Mouse (Mus musculus) ES-E14 (cell line): ENCODE results near the gene Rhbg.

Experiments used
- HCFC1 ChIP-seq: IDR thresholded peaks from 2 replicates; pipeline ENCODE4 v1.6.1; 2012; ENCODE audit warnings: low read length, inconsistent platforms, borderline replicate concordance; ENCODE audit not compliant: insufficient read depth
- ZC3H11A ChIP-seq: IDR thresholded peaks from 2 replicates; pipeline ENCODE4 v1.6.1; 2012; ENCODE audit warnings: low read depth, mild to moderate bottlenecking, inconsistent platforms, low read length, borderline replicate concordance
- ZNF384 ChIP-seq: IDR thresholded peaks from 2 replicates; pipeline ENCODE4 v1.6.1; 2012; ENCODE audit warnings: low read depth, low read length, inconsistent platforms

- TF ChIP-seq ZNF384: no peak
- no peak for TF ChIP-seq ZC3H11A
- no peak for TF ChIP-seq HCFC1
Measured at GRCm38 (mm10) chr3:88299172-88299571, 44.7 kb upstream of the Rhbg start.
